Mouse (Mus musculus) hindbrain, postnatal 0 days (tissue): ENCODE measurements around the gene Slc35a5. TPM values are rescaled to one million over a fixed set of nuclear protein-coding genes. Genes with fewer than 3 reads are reported as not detected.
A peak's percentile ranks its signal among the peaks of the same experiment; 100 is the strongest.

Source experiments
- ATAC-seq: fragments of 200-750 bp; cut with Nextera tagmentation; 2 replicates; pipeline ENCODE4 v1.8.0; 2017; ENCODE audit warnings: mild to moderate bottlenecking, moderate TSS enrichment, moderate library complexity
- DNase-seq: peaks from one replicate; pipeline ENCODE4 v3.0.0-alpha.2; 2015; ENCODE audit warnings: low spot score
- H3K27ac ChIP-seq: fragments of 300-500 bp; sonication (generic); 2 replicates; pipeline ENCODE4 v1.5.1; 2014; ENCODE audit warnings: mild to moderate bottlenecking
- H3K27me3 ChIP-seq: fragments of 300-500 bp; sonication (generic); 2 replicates; pipeline ENCODE4 v1.6.1; 2014; ENCODE audit warnings: low read length, mixed read lengths; ENCODE audit not compliant: insufficient read depth
- H3K36me3 ChIP-seq: fragments of 300-500 bp; sonication (generic); 2 replicates; pipeline ENCODE4 v1.6.1; 2014; ENCODE audit warnings: low read length, mixed read lengths; ENCODE audit not compliant: insufficient read depth
- H3K4me1 ChIP-seq: fragments of 300-500 bp; sonication (generic); 2 replicates; pipeline ENCODE4 v1.6.1; 2014; ENCODE audit warnings: antibody characterized with exemption, low read length, mixed read lengths; ENCODE audit not compliant: insufficient read depth
- H3K4me2 ChIP-seq: fragments of 300-500 bp; sonication (generic); 2 replicates; pipeline ENCODE4 v1.6.1; 2014; ENCODE audit warnings: low read depth, mild to moderate bottlenecking, low read length, moderate library complexity, mixed read lengths
- H3K4me3 ChIP-seq: fragments of 300-500 bp; sonication (generic); 2 replicates; pipeline ENCODE4 v1.5.1; 2014; ENCODE audit warnings: low read length
- H3K9ac ChIP-seq: fragments of 300-500 bp; sonication (generic); replicated peaks from 2 replicates; pipeline ENCODE4 v1.6.1; 2014; ENCODE audit warnings: mild to moderate bottlenecking, low read length, moderate library complexity, mixed read lengths
- H3K9me3 ChIP-seq: fragments of 300-500 bp; sonication (generic); 2 replicates; pipeline ENCODE4 v1.6.1; 2016; ENCODE audit warnings: low read length, mixed read lengths
- CTCF ChIP-seq: IDR thresholded peaks from 2 replicates; pipeline ENCODE4 v1.5.1; 2016; ENCODE audit warnings: antibody characterized with exemption, control low read depth, low read depth
- WGBS: fragments of 180-500 bp; shearing (Covaris S2); extraction: QIAGEN DNeasy Blood & Tissue Kit; methylation state at CpG from one replicate; pipeline ENCODE4 v1.1.7; 2014; 5-methylcytosine and 5-hydroxymethylcytosine counted together
- polyA plus RNA-seq: library from polyadenylated mRNA; unstranded; fragments of >200 nt; fragmentation: Nextera tagmentation; extraction: Ambion mirVana; gene quantifications from 2 replicates; pipeline ENCODE4 v1.2.1, GENCODE M21; 2015
- total RNA-seq: library from RNA; depleted of rRNA; stranded (reverse); fragments of >200 nt; gene quantifications from 2 replicates; pipeline ENCODE4 v1.2.3, GENCODE M21; 2014

Slc35a5 gene
- total and polyA plus RNA-seq, 2 experiments from 2014 or later, result 26.1 to 43.7 TPM

DNA sequence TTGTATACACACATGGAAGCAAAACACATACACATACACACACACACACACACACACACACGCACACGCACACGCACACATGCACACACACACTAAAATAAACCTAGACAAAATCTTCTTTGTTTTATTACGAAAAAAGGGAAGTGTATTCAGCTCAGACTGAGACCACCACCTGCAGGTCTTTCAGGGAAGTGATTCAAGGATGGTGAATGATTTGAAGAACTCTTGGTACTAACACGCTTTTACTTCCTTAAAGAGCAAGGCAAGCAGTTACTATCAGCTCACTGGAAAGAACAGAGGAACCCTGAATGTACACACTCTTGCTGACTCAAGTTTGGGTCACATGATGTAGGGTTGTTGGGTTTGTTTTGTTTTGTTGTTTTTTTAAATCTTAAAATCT lies 15.9 kb downstream of the Slc35a5 start:
- Histone ChIP-seq H3K4me2 (no peak overlapping the region), H3K9me3 (no peaks in the 10 kb centered on the region), H3K4me1 (no peaks in the 10 kb centered on the region), H3K27ac (no peak overlapping the region), H3K9ac (no peak overlapping the region), H3K4me3 (no peak overlapping the region), H3K27me3 (no peaks in the 10 kb centered on the region), H3K36me3 (peaks cover 39% of the 10 kb centered on the region)
- DNase-seq, result peak; percentile 17
- ATAC-seq, result no peak
- peak; percentile 47 for TF ChIP-seq CTCF
- WGBS, result 92% methylated on average over 5 of the region's 5 CpGs

DNA sequence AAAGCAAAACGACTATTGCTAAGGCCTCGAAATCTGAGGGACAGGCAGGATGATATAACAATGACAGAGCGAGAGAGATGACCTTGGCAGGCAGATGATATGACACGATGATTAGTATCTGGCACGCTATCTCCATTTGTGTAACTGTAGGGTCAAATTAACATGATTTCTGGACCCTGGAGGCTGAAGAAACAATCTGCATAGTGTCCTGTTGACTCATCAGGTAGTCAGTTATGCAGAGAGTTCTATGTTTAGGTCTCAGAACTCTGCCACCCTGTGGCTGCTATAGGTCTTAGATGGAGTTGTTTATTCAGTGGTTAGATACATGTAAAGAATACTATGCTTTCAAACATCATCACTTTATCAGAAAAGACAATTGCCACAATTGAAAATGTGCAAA lies 16.8 kb downstream of the Slc35a5 start:
- H3K4me2 ChIP-seq, result no peak overlapping the region
- H3K36me3 ChIP-seq, result peaks cover 35% of the 10 kb centered on the region
- H3K27ac ChIP-seq, result no peak overlapping the region
- DNase-seq, result no peak
- ATAC-seq, result no peak
- peak; percentile 28; the same call in 1 of the 2 replicates for TF ChIP-seq CTCF
- H3K4me1 ChIP-seq, result no peaks in the 10 kb centered on the region
- H3K27me3 ChIP-seq, result no peaks in the 10 kb centered on the region
- WGBS, result 97% methylated on average over 5 of the region's 5 CpGs
- no peak overlapping the region for H3K9ac ChIP-seq
- H3K4me3 ChIP-seq, result no peak overlapping the region
- no peaks in the 10 kb centered on the region for H3K9me3 ChIP-seq

DNA sequence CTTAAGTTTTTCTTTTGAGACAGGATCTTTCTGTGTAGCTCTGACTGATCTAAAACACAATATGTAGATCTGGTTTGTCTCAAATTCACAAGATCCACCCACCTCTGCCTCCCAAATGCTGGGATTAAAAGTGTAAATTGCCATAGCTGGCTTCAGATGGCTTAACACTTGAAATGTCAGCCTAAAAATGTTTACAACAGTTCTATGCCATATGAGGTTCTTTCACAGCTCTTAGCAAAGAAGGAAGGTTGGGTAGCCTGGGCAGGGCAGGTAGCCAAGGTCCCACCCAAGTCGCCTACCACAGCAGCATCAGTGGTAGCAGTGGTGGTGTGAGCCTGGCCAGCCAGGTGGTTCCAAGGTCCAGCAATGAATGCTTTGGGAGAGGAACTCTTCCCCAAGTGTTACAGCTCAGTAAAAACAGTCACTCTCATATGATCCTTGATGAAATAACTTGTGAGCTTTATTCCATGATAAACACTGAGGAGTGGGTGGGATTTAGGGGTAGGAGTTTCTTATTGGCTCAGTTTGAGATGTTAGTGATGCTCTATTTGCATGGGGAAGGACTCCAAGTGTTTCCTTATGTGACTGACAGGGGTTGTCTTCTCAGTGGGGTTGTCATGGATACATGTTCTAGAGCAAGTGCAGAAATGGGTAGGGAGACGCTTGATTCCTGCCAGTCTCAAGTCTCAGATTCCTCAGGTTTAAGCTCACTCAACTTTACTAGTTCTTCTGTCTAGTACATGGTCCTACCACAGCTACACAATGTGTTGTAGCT lies 30.4 kb downstream of the Slc35a5 start:
- Histone ChIP-seq H3K4me2 (no peak overlapping the region), H3K9me3 (no peaks in the 10 kb centered on the region), H3K36me3 (no peaks in the 10 kb centered on the region), H3K4me1 (no peaks in the 10 kb centered on the region), H3K27me3 (no peaks in the 10 kb centered on the region), H3K9ac (no peak overlapping the region), H3K27ac (no peak overlapping the region), H3K4me3 (no peak overlapping the region)
- ATAC-seq (no peak), DNase-seq (no peak)
- 85% methylated on average over 2 of the region's 2 CpGs for WGBS
- no peak for TF ChIP-seq CTCF

DNA sequence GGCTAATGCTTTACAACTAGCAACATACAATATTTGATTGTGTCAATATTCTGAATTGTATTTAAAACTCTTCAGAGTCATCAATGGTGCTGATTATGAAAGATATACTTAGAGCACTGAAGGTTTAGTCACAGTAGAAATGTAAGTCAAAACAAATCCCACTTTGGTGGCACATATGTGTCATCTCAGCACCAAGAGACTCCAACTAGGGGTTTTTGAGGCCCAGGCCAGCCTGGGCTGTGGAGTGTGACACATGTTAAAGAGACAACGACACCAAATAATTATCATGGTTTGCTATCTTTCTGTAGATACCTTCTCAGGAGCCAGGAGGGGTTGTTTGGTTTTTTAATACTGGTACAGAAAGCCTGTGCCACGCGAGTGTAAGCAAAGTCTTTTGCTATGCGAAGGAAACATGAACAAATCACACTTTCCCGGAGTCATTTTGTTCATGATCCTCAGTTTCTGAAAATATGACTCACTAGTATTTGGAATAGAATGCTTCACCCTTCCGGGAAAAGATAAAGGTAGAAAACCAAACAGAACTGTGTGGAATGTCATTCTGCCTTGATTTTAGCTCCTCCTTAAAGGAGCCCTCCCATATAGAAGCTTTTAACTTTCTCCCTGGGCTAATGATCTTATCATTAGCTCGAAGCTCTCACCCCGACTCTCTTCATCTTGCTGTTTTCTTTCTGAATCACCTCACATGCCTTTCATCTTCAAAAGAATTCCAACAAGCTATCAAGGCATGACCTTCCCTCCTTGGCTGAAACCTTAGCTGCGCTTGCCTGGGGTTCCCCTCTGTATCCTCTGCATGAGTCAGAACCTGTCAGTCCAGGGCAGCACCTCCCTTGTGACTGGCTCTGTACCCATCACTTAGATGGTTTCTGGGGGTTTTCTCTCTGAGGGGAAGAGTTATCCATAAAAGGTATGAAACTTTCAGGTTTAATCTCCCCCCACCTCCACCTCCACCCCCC lies 34.0 kb downstream of the Slc35a5 start:
- WGBS, result 80% methylated on average over 9 of the region's 9 CpGs
- Histone ChIP-seq H3K9ac (no peak overlapping the region), H3K4me2 (no peak overlapping the region), H3K4me3 (no peak overlapping the region), H3K27ac (no peak overlapping the region), H3K9me3 (no peaks in the 10 kb centered on the region), H3K4me1 (no peaks in the 10 kb centered on the region), H3K27me3 (no peaks in the 10 kb centered on the region), H3K36me3 (no peaks in the 10 kb centered on the region)
- no peak for TF ChIP-seq CTCF
- DNase-seq (no peak), ATAC-seq (no peak)

DNA sequence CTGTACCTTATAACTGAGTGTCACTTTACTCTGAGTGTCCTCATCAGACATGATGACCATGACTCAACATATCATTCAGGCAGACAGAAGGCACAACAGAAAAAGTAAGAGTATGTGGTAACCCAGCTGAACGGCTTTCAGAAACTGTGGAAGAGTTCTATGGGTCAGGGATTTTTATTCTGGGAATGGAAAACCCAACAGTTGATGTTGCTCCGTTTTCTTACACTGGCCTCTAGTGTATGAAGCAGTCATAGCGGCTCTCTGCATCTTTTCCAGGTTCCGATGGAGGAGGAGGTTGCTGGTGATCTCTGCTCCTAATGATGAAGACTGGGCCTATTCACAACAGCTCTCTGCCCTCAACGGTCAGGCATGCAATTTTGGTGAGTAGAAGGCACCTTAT lies 35.9 kb downstream of the Slc35a5 start:
- Histone ChIP-seq H3K27ac (no peak overlapping the region), H3K36me3 (no peaks in the 10 kb centered on the region), H3K27me3 (no peaks in the 10 kb centered on the region), H3K9me3 (no peaks in the 10 kb centered on the region), H3K9ac (no peak overlapping the region), H3K4me1 (no peaks in the 10 kb centered on the region), H3K4me3 (no peak overlapping the region), H3K4me2 (no peak overlapping the region)
- ATAC-seq (no peak), DNase-seq (peak; percentile 36)
- 66% methylated on average over 5 of the region's 5 CpGs for WGBS
- TF ChIP-seq CTCF, result peak; percentile 57

DNA sequence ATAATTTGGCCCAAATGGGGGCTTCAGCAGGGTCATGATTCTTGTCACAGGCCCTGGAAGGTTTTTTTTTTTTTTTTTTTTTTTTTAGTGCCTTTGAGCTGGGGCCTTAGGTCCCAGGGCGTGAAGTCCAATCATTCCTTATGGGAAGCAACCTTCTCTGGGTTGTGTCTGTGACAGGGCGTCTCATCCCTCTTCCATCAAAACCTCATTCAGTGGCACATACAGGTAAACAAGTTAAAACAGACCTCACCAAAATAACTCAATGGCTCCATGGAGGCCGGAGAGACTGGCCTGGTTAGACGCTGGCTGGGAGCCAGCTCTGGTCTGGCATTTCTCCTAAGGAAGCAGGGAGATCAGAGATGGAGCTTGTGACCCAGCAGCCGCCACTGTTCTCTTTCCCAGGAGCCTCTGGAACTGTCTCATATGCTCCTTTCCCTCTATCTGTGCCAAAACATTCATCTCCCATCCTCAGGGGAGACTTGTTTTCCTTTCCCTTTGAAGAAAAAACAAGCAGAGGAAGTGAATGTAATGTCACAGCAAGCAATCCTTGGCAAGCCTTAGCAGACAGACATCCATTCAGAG lies 37.6 kb downstream of the Slc35a5 start:
- no peak for TF ChIP-seq CTCF
- ATAC-seq, result no peak
- H3K27me3 ChIP-seq, result no peaks in the 10 kb centered on the region
- H3K27ac ChIP-seq, result peak overlapping the region; percentile 37; the same call in 1 of the 2 replicates
- H3K9ac ChIP-seq, result no peak overlapping the region
- H3K9me3 ChIP-seq, result no peaks in the 10 kb centered on the region
- H3K36me3 ChIP-seq, result no peaks in the 10 kb centered on the region
- 40% methylated on average over 5 of the region's 5 CpGs for WGBS
- no peak overlapping the region for H3K4me3 ChIP-seq
- H3K4me1 ChIP-seq, result no peaks in the 10 kb centered on the region
- H3K4me2 ChIP-seq, result no peak overlapping the region
- DNase-seq, result peak; percentile 65
